Mouse (Mus musculus): ENCODE measurements at regions not wholly inside any gene's neighbourhood (a gene's known extent, or its start where the extent isn't known, plus 50 kb on each side); places are given as distances from the start of the nearest gene placed in this dataset.

- DNase-seq, result peak in 1 of 2 experiments; percentile 4
Measured at GRCm38 (mm10) chr9:115548722-115549349, 238.6 kb upstream of the Stt3b start.

- DNase-seq, result no peak
Measured at GRCm38 (mm10) chr9:115551080-115551479, 240.9 kb upstream of the Stt3b start.

GRCm38 (mm10) chr9:115551501-115551900, 241.3 kb upstream of the Stt3b start:
- DNase-seq, result no peak

GRCm38 (mm10) chr9:115558131-115558530, 247.9 kb upstream of the Stt3b start:
- DNase-seq, result no peak

- DNase-seq, result no peak
Measured at GRCm38 (mm10) chr9:115559521-115559920, 249.3 kb upstream of the Stt3b start.

- no peak for DNase-seq
Measured at GRCm38 (mm10) chr9:115561207-115561606, 251.0 kb upstream of the Stt3b start.

- DNase-seq, result no peak
Measured at GRCm38 (mm10) chr9:115562783-115563182, 252.6 kb upstream of the Stt3b start.

- no peak for DNase-seq
Measured at GRCm38 (mm10) chr9:115564366-115564765, 254.1 kb upstream of the Stt3b start.

GRCm38 (mm10) chr9:115568693-115569334, 258.6 kb upstream of the Stt3b start:
- DNase-seq, result no peak

GRCm38 (mm10) chr9:115570998-115571397, 260.8 kb upstream of the Stt3b start:
- no peak for DNase-seq

- no peak for DNase-seq
Measured at GRCm38 (mm10) chr9:115581116-115581515, 270.9 kb upstream of the Stt3b start.

GRCm38 (mm10) chr9:115583548-115583947, 273.3 kb upstream of the Stt3b start:
- DNase-seq, result no peak

GRCm38 (mm10) chr9:115584874-115585273, 274.7 kb upstream of the Stt3b start:
- no peak for DNase-seq

GRCm38 (mm10) chr9:115592466-115592865, 282.2 kb upstream of the Stt3b start:
- DNase-seq, result no peak

- DNase-seq, result no peak
Measured at GRCm38 (mm10) chr9:115600228-115600627, 290.0 kb upstream of the Stt3b start.

- DNase-seq, result no peak
Measured at GRCm38 (mm10) chr9:115600826-115601225, 290.6 kb upstream of the Stt3b start.

GRCm38 (mm10) chr9:115602772-115603171, 292.6 kb upstream of the Stt3b start:
- no peak for DNase-seq

- DNase-seq, result no peak
Measured at GRCm38 (mm10) chr9:115604450-115604849, 294.2 kb upstream of the Stt3b start.

GRCm38 (mm10) chr9:115604968-115605682, 294.9 kb upstream of the Stt3b start:
- no peak for DNase-seq

GRCm38 (mm10) chr9:115607961-115608360, 297.7 kb upstream of the Stt3b start:
- DNase-seq, result no peak

GRCm38 (mm10) chr9:115608377-115608776, 298.2 kb upstream of the Stt3b start:
- DNase-seq, result no peak

- no peak for DNase-seq
Measured at GRCm38 (mm10) chr9:115609904-115610303, 299.4 kb upstream of the Gadl1 start.

GRCm38 (mm10) chr9:115611713-115612112, 297.5 kb upstream of the Gadl1 start:
- no peak for DNase-seq

GRCm38 (mm10) chr9:115612908-115613307, 296.3 kb upstream of the Gadl1 start:
- no peak for DNase-seq
